Comparison of ENCODE assay signal across 19 mouse cellular contexts in the genomic region with DNA sequence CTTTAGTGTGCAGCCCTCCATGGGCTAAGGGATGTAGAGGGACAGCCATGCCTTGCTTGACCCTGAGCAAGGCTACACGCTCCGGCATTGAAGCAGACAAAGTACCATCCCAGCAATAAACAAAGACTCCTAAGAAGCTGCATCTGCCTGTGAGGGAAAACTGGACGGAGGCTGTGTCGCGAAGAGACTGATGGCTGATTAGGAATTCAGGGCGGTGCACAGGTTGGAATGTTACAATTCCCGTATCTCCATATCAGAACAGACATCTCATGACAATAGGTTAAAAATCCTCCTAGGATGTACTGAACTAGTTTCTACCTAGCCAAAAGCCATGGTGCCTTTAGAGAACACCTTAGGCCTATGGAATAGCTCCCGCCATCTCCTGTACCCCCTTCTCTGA.
"Had no signal": no experiment of that assay in that cellular context is flagged by ENCODE, and none has a peak within 500 bp of the region (broad histone marks: within the 10 kb centered on the region; RNA-seq: fewer than 3 reads in every experiment).

No protein-coding gene starts in this region.

- H3K27ac ChIP-seq: midbrain, embryonic 10.5 days; midbrain, embryonic 12.5 days; neural tube, embryonic 13.5 days; neural tube, embryonic 15.5 days had no signal

- ATAC-seq: midbrain, embryonic 16.5 days had no signal

- H3K9ac ChIP-seq: lung, embryonic 14.5 days; midbrain, embryonic 12.5 days; neural tube, embryonic 13.5 days; neural tube, embryonic 15.5 days had no signal

- H3K36me3 ChIP-seq: midbrain, embryonic 10.5 days; midbrain, embryonic 12.5 days; neural tube, embryonic 13.5 days; neural tube, embryonic 15.5 days had no signal

- H3K4me2 ChIP-seq: lung, embryonic 14.5 days; midbrain, embryonic 12.5 days; neural tube, embryonic 13.5 days; neural tube, embryonic 15.5 days had no signal

- H3K9me3 ChIP-seq: midbrain, embryonic 10.5 days; midbrain, embryonic 12.5 days; neural tube, embryonic 13.5 days; neural tube, embryonic 15.5 days had no signal

- DNase-seq: lung, adult 18-20 months; lung, embryonic 14.5 days; lung, postnatal 10 days; lung, postnatal 4 days; midbrain, embryonic 14.5 days; retina, postnatal 1 day; right cerebral cortex, adult 18-20 months; right cerebral cortex, postnatal 25 days; right cerebral cortex, postnatal 4 days; spleen, adult 18-20 months; thymus, adult 18-20 months; thymus, postnatal 14 days; thymus, postnatal 36 days had no signal

- H3K4me3 ChIP-seq: midbrain, embryonic 10.5 days; midbrain, embryonic 12.5 days; myocyte; neural tube, embryonic 13.5 days; neural tube, embryonic 15.5 days had no signal
